Mouse (Mus musculus): Measurements from ENCODE around the gene Olfr638.
"Not testable (repeated sequence)": the region's sequence is repeated elsewhere in the genome, so short reads cannot be mapped to it uniquely, and the experiment has no call there.

Olfr638 gene

GRCm38 (mm10) chr7:103998446-103998845 is at the start of gene Olfr638:
Gene Olfr638, plus strand, starts transcription at chr7:103998746.
- DNase-seq (ENCODE audit: low spot score in 2 of 2): no peak

- not testable (repeated sequence) for DNase-seq (ENCODE audit: low spot score in 2 of 2)
Observed at GRCm38 (mm10) chr7:103966873-103967272, 31.7 kb upstream of the Olfr638 start.

GRCm38 (mm10) chr7:103970852-103971251 is 27.7 kb upstream of the Olfr638 start, which contains the start of gene Olfr635:
Gene Olfr635, plus strand, starts transcription at chr7:103971152.
- no peak for DNase-seq (ENCODE audit: low spot score in 2 of 2)

- DNase-seq (ENCODE audit: low spot score in 2 of 2): no peak
Observed at GRCm38 (mm10) chr7:103971782-103972181, 26.8 kb upstream of the Olfr638 start.

GRCm38 (mm10) chr7:103999124-103999523 is 578 bp downstream of the Olfr638 start:
- no peak for DNase-seq (ENCODE audit: low spot score in 2 of 2)

- no peak for DNase-seq (ENCODE audit: low spot score in 2 of 2)
Observed at GRCm38 (mm10) chr7:104017203-104017602, 18.7 kb downstream of the Olfr638 start, which contains the start of gene Olfr639. Gene Olfr639, minus strand, starts transcription at chr7:104017303.

- no peak for DNase-seq (ENCODE audit: low spot score in 2 of 2)
Observed at GRCm38 (mm10) chr7:104018953-104019352, 20.4 kb downstream of the Olfr638 start.

- no peak for DNase-seq (ENCODE audit: low spot score in 2 of 2)
Observed at GRCm38 (mm10) chr7:104021651-104022050, 23.1 kb downstream of the Olfr638 start.

GRCm38 (mm10) chr7:104025473-104025872 is 26.9 kb downstream of the Olfr638 start, which contains the start of gene Olfr640:
Gene Olfr640, minus strand, starts transcription at chr7:104025573.
- no peak for DNase-seq (ENCODE audit: low spot score in 2 of 2)

- no peak for DNase-seq (ENCODE audit: low spot score in 2 of 2)
Observed at GRCm38 (mm10) chr7:104026978-104027377, 28.4 kb downstream of the Olfr638 start.

GRCm38 (mm10) chr7:104035145-104035544 is 36.6 kb downstream of the Olfr638 start, which contains the start of gene Olfr641:
Gene Olfr641, plus strand, starts transcription at chr7:104035445.
- no peak for DNase-seq (ENCODE audit: low spot score in 2 of 2)

- DNase-seq (ENCODE audit: low spot score in 2 of 2): no peak
Observed at GRCm38 (mm10) chr7:104050745-104051144, 52.2 kb downstream of the Olfr638 start.

GRCm38 (mm10) chr7:104052566-104052965 is 54.0 kb downstream of the Olfr638 start, which contains the start of gene Olfr642:
Gene Olfr642, minus strand, starts transcription at chr7:104052666.
- no peak for DNase-seq (ENCODE audit: low spot score in 2 of 2)

Measured in urinary bladder, adult 18-20 months (tissue).